Mouse (Mus musculus) stomach, postnatal 0 days (tissue): ENCODE measurements around the gene Igf2r.

ENCODE experiments used
- CTCF ChIP-seq: IDR thresholded peaks from 2 replicates; pipeline ENCODE4 v1.5.1; 2016; ENCODE audit warnings: antibody characterized with exemption, low read depth, mild to moderate bottlenecking, moderate library complexity
- EP300 ChIP-seq: optimal IDR thresholded peaks from 2 replicates; pipeline ENCODE3; 2016; ENCODE audit warnings: antibody characterized with exemption

DNA sequence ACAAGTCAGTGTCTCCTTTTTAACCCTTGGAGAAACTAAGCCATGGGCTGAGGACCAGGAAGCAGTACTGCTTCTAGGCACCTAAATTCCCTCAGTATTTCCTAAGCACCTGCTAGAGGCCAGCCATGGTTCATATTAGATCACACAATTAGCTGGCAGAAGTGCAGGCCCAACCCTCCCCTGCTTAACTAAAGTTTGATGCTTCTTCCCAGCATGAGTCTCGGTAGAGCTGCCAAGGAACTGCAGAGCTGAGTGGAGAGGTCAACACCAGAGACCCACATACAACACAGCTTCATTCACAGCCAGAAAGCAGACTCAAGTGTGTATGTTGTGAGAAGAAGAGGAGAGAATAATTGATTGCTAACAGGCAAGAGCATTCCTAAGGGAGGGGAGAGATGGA, 40.9 kb downstream of the Igf2r start:
- TF ChIP-seq CTCF, result no peak
- no peak for TF ChIP-seq EP300
